Mouse (Mus musculus) CH12.LX (cell line): ENCODE data around the gene Lrrc3c.
"Not testable (repeated sequence)": the region's sequence is repeated elsewhere in the genome, so short reads cannot be mapped to it uniquely, and the experiment has no call there.

Source experiments
- CTCF ChIP-seq, 2 experiments: IDR thresholded peaks in 1 of 2; conservative IDR thresholded peaks in 1 of 2; 2 replicates each; pipeline ENCODE4 v1.5.1; 2011 to 2012; ENCODE audit warnings: low read depth in 2 of 2, low read length in 2 of 2, improper control_type of control experiment in 1 of 2, inconsistent platforms in 1 of 2, mild to moderate bottlenecking in 1 of 2, moderate library complexity in 1 of 2
- E2F4 ChIP-seq: IDR thresholded peaks from 2 replicates; pipeline ENCODE4 v1.6.1; 2011; ENCODE audit warnings: low read depth, low read length, improper control_type of control experiment; ENCODE audit not compliant: insufficient replicate concordance
- EP300 ChIP-seq: IDR thresholded peaks from 2 replicates; pipeline ENCODE4 v1.6.1; 2011; ENCODE audit warnings: low read length, improper control_type of control experiment
- MAFK ChIP-seq: IDR thresholded peaks from 2 replicates; pipeline ENCODE4 v1.6.1; 2011; ENCODE audit warnings: low read length, improper control_type of control experiment; ENCODE audit not compliant: insufficient replicate concordance
- MAX ChIP-seq: IDR thresholded peaks from 2 replicates; pipeline ENCODE4 v1.6.1; 2011; ENCODE audit warnings: low read length, improper control_type of control experiment
- POLR2AphosphoS2 ChIP-seq: IDR thresholded peaks from 2 replicates; pipeline ENCODE4 v1.6.1; 2011; ENCODE audit warnings: low read depth, low read length, improper control_type of control experiment
- USF1 ChIP-seq: IDR thresholded peaks from 2 replicates; pipeline ENCODE4 v1.6.1; 2014; ENCODE audit warnings: low read depth, mild to moderate bottlenecking, inconsistent platforms, low read length, improper control_type of control experiment
- ZKSCAN1 ChIP-seq: IDR thresholded peaks from 2 replicates; pipeline ENCODE4 v1.6.1; 2012; ENCODE audit warnings: low read depth, inconsistent platforms, low read length, improper control_type of control experiment, borderline replicate concordance

GRCm38 (mm10) chr11:98623981-98624380 lies 25.9 kb downstream of the Lrrc3c start:
- not testable (repeated sequence) for TF ChIP-seq POLR2AphosphoS2; E2F4; CTCF (conservative IDR thresholded peaks at IDR 0.05 in 1 of 2, IDR thresholded peaks at IDR 0.05 in 1 of 2; ENCODE audit: low read depth in 2 of 2, low read length in 2 of 2); MAX; USF1; EP300; ZKSCAN1; MAFK
